Mouse (Mus musculus) lung, adult 2 months (tissue): Measurements from ENCODE around the gene Tk1. TPM values are rescaled to one million over a fixed set of nuclear protein-coding genes. Genes with fewer than 3 reads are reported as not detected.
A peak's percentile ranks its signal among the peaks of the same experiment; 100 is the strongest.

Experiments used
- DNase-seq: peaks from one replicate; pipeline ENCODE4 v3.0.0; 2022
- H3K4me1 ChIP-seq: fragments of 200-500 bp; 2 replicates; pipeline ENCODE4 v1.6.1; 2011; ENCODE audit warnings: low read length; ENCODE audit not compliant: control insufficient read depth, insufficient read depth
- H3K4me3 ChIP-seq: fragments of 200-500 bp; replicated peaks from 2 replicates; pipeline ENCODE3; 2011; ENCODE audit warnings: low read depth, mild to moderate bottlenecking, control low read depth, low read length; ENCODE audit errors: extremely low read depth
- CTCF ChIP-seq: fragments of 200-500 bp; IDR thresholded peaks from 2 replicates; pipeline ENCODE4 v1.5.1; 2011; ENCODE audit warnings: mild to moderate bottlenecking, low read length, control low read depth; ENCODE audit not compliant: insufficient read depth
- POLR2A ChIP-seq: fragments of 200-500 bp; IDR thresholded peaks from 2 replicates; pipeline ENCODE4 v1.6.1; 2011; ENCODE audit warnings: low read depth, mild to moderate bottlenecking, control low read depth, low read length, borderline replicate concordance; ENCODE audit errors: extremely low read depth
- WGBS: fragments of 180-500 bp; shearing (Covaris S2); methylation state at CpG from one replicate; pipeline ENCODE4 v1.1.7; 2018; 5-methylcytosine and 5-hydroxymethylcytosine counted together
- polyA plus RNA-seq: library from polyadenylated mRNA; depleted of rRNA; stranded (reverse); fragments of >200 nt; gene quantifications from 2 replicates; pipeline ENCODE4 v1.2.3, GENCODE M21; 2012

Tk1 gene
- polyA plus RNA-seq, 1 experiment = 11.5 TPM

- WGBS = 3% methylated on average over 19 of the region's 19 CpGs
- no peak for DNase-seq
Measured at GRCm38 (mm10) chr11:117848271-117848984, 22.5 kb upstream of the Tk1 start.

GRCm38 (mm10) chr11:117847593-117848215 lies 21.8 kb upstream of the Tk1 start:
- DNase-seq = no peak
- WGBS = 56% methylated on average over 7 of the region's 7 CpGs
- Histone ChIP-seq H3K4me1 (peaks cover 6% of the 10 kb centered on the region), H3K4me3 (no peak overlapping the region)
- no peak for TF ChIP-seq CTCF
- TF ChIP-seq POLR2A = no peak

More at GRCm38 (mm10) chr11:117848271-117848984, 22.5 kb upstream of the Tk1 start:
- Histone ChIP-seq H3K4me1 (peaks cover 6% of the 10 kb centered on the region), H3K4me3 (peak overlapping the region; percentile 83)
- peak; percentile 28; the same call in 1 of the 2 replicates for TF ChIP-seq POLR2A
- TF ChIP-seq CTCF = no peak

DNA sequence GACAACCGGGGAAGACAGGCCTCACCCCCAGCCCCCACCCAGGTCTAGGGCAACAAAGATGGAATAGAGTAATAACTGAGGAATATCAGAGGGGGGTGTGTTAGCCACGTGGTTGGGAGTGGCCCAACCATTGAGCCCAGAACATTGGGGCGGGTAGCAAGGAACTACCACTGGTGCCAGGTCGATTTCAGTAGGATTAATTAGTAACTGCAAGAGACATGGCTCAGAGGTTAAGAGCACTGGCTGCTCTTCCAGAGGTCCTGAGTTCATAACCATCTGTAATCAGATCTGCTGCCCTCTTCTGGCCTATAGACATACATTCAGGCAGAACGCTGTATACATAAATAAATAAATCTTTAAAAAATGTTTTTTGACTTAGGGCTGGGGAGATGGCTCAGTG lies 20.7 kb upstream of the Tk1 start:
- DNase-seq = no peak
- TF ChIP-seq CTCF (no peak), POLR2A (no peak)
- 42% methylated on average over 5 of the region's 5 CpGs for WGBS
- Histone ChIP-seq H3K4me1 (peaks cover 6% of the 10 kb centered on the region), H3K4me3 (no peak overlapping the region)

DNA sequence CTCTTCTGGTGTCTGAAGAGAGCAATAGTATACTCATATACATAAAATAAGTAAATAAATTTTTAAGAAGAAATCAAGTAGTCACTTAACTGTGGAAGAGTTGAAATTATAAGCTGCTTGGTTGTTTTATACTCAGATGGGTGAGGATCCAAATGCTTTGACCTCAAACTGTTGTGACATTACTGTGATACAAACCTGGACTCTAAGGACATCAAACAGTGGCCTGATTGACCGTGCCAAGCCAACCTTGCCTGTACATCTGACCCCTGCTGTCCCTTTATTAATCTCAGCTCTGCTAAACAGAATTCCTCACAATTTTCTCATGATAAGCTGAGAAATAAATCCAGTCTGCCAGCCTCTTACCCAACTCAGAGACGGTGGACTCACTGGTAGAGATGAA lies 19.8 kb upstream of the Tk1 start:
- Histone ChIP-seq H3K4me3 (no peak overlapping the region), H3K4me1 (peaks cover 6% of the 10 kb centered on the region)
- WGBS = 77% methylated on average over 2 of the region's 2 CpGs
- DNase-seq = no peak
- TF ChIP-seq POLR2A (no peak), CTCF (no peak)

GRCm38 (mm10) chr11:117844997-117845396 lies 19.1 kb upstream of the Tk1 start:
- Histone ChIP-seq H3K4me3 (no peak overlapping the region), H3K4me1 (peaks cover 6% of the 10 kb centered on the region)
- WGBS = 75% methylated on average over 2 of the region's 2 CpGs
- no peak for TF ChIP-seq CTCF
- TF ChIP-seq POLR2A = no peak
- no peak for DNase-seq

- Histone ChIP-seq H3K4me3 (no peak overlapping the region), H3K4me1 (peaks cover 5% of the 10 kb centered on the region)
- WGBS = 80% methylated on average over 2 of the region's 2 CpGs
- TF ChIP-seq POLR2A (no peak), CTCF (no peak)
- no peak for DNase-seq
Measured at GRCm38 (mm10) chr11:117843434-117843833, 17.5 kb upstream of the Tk1 start.

DNA sequence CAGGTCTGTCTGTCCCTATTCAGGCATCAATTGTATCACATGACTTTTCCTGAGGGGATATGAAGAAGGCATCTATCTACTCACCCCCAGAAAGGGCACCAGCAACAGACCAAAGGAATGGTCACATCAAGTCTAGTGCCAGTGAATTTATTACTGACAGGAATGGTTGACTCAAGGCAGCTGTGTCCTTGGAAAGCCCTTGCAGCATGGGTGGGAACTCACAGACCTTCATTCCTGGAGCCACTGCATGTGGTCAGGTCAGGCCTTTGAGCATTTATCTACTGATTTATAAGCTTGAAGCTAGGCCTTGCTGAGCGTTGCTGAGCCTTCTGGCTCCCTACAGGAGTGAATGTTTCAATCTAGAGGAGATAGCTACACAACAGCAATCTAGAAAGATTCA lies 15.0 kb upstream of the Tk1 start:
- no peak for DNase-seq
- TF ChIP-seq CTCF (no peak), POLR2A (no peak)
- no peak overlapping the region for H3K4me3 ChIP-seq
- 48% methylated on average over 1 of the region's 1 CpGs for WGBS
- no peaks in the 10 kb centered on the region for H3K4me1 ChIP-seq

DNA sequence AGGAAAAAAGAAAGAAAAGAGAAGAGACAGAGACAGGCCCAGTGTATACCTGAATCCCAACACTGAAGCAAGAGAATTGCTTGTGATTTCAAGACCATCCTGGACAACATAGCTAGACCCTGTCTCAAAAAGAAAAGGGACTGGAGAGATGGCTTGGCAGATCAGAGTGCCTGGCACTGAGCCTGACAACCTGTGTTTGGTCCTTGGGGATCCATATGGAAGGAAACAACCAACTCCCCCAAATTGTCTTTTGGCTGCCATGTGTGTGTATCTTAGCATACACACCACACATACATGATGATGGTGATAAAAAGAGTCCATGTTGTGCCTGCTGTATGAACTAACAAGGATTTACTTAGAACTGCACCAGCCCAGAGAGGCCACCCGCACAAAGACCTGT lies 13.1 kb upstream of the Tk1 start:
- no peak for DNase-seq
- Histone ChIP-seq H3K4me3 (no peak overlapping the region), H3K4me1 (no peaks in the 10 kb centered on the region)
- WGBS = 83% methylated on average over 1 of the region's 1 CpGs
- TF ChIP-seq CTCF (no peak), POLR2A (no peak)

DNA sequence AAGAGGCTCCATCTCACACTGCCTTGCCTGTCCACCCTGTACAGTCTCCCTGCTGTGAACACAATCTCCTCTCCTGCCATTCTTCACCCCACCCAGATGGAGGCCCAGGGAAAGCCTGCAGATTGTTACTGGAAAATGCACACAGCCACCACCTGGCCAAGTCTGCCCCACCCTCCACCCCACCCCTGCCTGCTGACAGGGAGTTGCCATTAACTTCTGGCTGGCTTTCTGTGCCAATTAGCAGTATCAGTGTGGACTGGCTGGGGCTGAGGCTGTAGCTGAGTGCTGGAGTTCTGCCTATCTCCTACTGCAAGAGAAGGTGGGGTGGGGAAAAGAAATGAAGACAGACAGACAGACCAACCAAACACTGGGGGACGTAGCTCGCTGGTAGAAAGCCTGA lies 12.7 kb upstream of the Tk1 start:
- 58% methylated on average over 2 of the region's 2 CpGs for WGBS
- no peak for DNase-seq
- H3K4me3 ChIP-seq = no peak overlapping the region
- no peaks in the 10 kb centered on the region for H3K4me1 ChIP-seq
- TF ChIP-seq CTCF (no peak), POLR2A (no peak)

- H3K4me3 ChIP-seq = peak overlapping the region; percentile 14
- TF ChIP-seq POLR2A (no peak), CTCF (no peak)
Measured at GRCm38 (mm10) chr11:117836306-117836705, 10.4 kb upstream of the Tk1 start.

More at GRCm38 (mm10) chr11:117836306-117836705, 10.4 kb upstream of the Tk1 start:
- DNase-seq = peak; percentile 56
- no peaks in the 10 kb centered on the region for H3K4me1 ChIP-seq
- WGBS = 25% methylated on average over 13 of the region's 13 CpGs
